Mouse (Mus musculus): ENCODE results near the gene Zglp1.
A peak's percentile ranks its signal among the peaks of the same experiment; 100 is the strongest.

Gene Zglp1

GRCm38 (mm10) chr9:21027774-21028290 lies 39.1 kb downstream of the Zglp1 start:
- DNase-seq (ENCODE audit: low spot score in 2 of 2), result no peak

- no peak for DNase-seq (ENCODE audit: low spot score in 2 of 2)
Measured at GRCm38 (mm10) chr9:21026849-21027248, 40.0 kb downstream of the Zglp1 start.

GRCm38 (mm10) chr9:21025258-21025810 lies 41.6 kb downstream of the Zglp1 start:
- DNase-seq (ENCODE audit: low spot score in 2 of 2), result no peak

GRCm38 (mm10) chr9:21022726-21023125 lies 44.2 kb downstream of the Zglp1 start:
- DNase-seq (ENCODE audit: low spot score in 2 of 2), result no peak

GRCm38 (mm10) chr9:21022288-21022687 lies 44.6 kb downstream of the Zglp1 start:
- no peak for DNase-seq (ENCODE audit: low spot score in 2 of 2)

- DNase-seq (ENCODE audit: low spot score in 2 of 2), result no peak
Measured at GRCm38 (mm10) chr9:21021363-21021762, 45.5 kb downstream of the Zglp1 start.

- no peak for DNase-seq (ENCODE audit: low spot score in 2 of 2)
Measured at GRCm38 (mm10) chr9:21018600-21018999, 48.3 kb downstream of the Zglp1 start.

- no peak for DNase-seq (ENCODE audit: low spot score in 2 of 2)
Measured at GRCm38 (mm10) chr9:21017177-21017575, 49.7 kb downstream of the Zglp1 start.

- DNase-seq (ENCODE audit: low spot score in 2 of 2), result no peak
Measured at GRCm38 (mm10) chr9:21016331-21017176, 50.3 kb downstream of the Zglp1 start.

- no peak for DNase-seq (ENCODE audit: low spot score in 2 of 2)
Measured at GRCm38 (mm10) chr9:21015571-21016130, 51.2 kb downstream of the Zglp1 start, which contains the start of gene Icam1. Gene Icam1, plus strand, starts transcription at chr9:21015985.

- peak in 1 of 2 experiments; percentile 58 for DNase-seq (ENCODE audit: low spot score in 2 of 2)
Measured at GRCm38 (mm10) chr9:21014691-21015570, 52.0 kb downstream of the Zglp1 start.

Data from frontal cortex, postnatal 36 days (tissue).